Mouse (Mus musculus): ENCODE results near the gene Cabp2.

Cabp2 gene

DNA sequence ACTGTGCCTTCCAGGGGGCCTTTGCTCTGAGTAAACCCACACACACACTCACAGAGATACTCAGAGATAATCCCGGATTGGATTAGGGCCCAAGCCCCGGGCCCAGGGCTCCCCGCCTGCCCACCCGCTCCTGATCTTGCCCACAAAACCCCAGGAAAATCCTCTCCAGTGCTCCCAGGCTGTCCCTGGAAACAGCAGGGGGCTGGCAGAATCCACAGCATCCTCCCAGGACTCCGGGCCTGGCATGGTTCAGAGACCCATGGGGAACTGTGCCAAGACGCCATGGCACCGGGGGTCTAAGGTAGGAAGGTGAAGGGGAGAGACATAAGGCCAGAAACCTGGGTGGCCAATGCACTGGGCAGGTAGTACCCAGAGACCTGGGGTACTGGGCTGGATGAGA lies 1.9 kb downstream of the Cabp2 start:
- peak; percentile 69 for DNase-seq

DNA sequence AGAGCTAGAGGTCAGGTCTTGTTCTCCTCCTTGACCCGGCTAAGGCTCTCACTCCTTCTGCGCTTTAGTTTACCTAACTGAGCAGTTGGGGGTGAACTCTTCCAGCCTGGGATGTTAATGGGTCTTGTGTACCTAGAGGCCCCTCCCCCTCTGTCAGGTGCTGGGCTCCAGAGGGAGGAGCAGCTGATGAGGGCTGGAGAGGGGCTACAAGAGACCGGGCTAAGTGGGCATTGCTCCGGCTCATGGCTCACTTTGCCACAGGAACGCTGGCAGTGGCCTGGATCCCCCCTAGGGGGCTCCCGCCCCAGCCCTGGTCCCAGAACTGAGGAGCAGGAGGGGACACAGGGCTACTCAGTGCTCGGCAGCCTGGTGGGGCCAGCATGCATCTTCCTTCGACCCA lies 2.4 kb downstream of the Cabp2 start:
- DNase-seq: no peak

DNA sequence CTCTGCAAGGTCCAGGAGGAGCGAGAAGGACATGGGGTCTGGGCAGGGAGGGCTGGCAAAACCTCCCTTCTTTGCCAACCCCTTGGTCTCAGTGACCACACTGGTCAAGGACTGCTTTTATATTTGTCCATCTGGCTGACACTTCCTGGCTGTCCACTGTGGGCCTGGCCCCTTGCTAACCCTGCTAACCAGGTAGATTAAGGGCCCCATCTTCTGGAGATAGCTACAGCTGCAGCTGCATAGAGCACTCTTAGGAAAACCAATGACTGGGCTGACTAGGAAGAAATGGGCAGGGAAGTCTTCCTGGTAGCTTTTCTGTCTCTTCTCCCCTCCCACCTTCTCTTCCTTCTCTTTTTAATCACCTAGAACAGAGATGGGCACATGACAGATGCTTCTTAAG lies 3.6 kb downstream of the Cabp2 start:
- DNase-seq: peak; percentile 58

DNA sequence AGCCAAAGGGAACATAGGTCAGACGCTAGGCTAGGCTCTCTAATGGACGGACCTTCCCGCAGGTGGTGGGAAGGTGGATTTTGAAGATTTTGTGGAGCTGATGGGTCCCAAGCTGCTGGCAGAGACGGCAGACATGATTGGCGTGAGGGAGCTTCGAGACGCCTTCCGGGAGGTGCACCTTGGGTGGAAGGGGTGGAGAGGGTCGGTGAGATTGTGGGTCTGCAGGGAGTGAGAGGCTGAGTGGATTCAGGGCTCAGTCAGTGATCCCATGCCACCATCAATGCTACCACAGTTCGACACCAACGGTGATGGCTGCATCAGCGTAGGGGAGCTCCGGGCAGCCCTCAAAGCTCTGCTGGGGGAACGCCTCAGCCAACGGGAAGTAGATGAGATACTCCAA lies 4.8 kb downstream of the Cabp2 start:
- peak; percentile 24 for DNase-seq

DNA sequence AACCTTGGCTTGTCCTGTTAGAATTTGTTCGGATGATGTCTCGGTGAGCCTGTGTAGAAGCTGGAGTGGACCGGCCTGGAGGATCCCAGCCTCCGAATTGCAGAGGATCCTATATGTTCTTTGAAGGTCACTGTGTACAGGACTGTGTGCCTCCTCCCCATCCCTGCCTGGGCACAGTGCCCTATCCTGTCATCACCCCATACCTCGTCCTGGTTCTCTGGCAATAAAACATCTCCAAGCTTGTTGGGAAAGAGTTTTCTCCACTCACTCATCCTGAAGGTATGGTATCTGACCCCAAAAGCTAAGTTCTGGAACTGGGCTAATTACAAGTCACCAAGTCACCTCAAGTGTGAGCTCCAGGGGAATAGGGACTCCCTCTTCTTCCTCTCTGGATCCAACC lies 5.7 kb downstream of the Cabp2 start:
- DNase-seq: peak; percentile 9

DNA sequence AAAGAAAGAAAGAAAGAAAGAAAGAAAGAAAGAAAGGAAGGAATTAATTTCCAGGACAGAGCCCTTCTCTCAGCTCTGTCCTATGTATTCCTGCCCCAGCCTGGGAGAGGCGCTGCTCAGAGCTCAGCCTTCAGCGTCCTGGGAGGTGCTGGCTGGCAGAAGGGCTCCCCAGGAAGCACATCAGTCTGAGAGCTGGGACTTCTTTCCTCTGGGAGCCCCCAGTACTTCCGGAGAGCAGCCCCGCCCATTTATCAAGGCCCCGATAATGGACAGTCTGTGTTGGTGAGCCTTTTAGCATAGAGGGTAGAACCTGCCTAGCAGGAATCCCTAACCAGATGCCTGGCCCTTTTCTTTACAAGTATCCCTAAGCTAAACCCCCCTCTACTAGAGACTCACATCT lies 6.8 kb downstream of the Cabp2 start:
- no peak for DNase-seq

DNA sequence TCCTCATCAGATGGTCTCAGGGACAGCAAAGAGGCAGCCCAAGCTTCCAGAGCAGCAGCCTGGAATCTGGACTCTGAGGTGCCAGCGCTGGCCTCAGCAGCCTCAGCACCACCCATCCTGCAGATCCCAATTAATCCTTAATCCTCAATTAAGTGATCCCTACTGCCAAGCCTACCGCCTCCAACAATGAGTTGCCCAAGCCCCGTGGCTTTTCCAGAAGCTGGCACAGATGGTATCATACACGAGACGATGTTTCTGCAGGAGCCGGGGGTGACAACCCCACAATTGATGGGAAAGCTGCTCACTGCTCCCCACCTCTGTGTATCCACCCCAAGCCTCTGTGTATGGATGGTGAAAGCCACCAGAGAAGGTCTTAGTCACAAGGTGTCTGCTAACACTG lies 7.8 kb downstream of the Cabp2 start:
- DNase-seq: peak; percentile 16

DNA sequence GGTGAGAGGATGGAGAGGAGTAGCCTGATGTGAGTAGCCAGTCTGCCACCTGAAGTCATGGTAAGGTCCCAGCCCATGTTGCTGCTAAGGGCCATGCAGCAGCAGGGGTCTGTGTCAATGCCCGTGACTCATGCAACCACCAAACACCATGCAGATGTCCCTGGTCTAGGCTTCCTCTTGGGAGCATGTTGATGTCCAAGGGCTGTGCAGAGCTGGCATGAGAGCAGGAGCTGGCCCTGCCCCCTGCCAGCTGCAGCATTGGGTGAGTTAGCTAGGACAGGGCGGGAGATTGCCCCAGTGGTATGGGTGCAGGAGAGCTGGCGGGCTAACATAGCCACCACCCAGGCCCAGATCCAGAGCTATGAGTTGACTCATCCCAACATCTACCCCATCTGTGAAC lies 9.1 kb downstream of the Cabp2 start:
- DNase-seq: peak; percentile 13

DNA sequence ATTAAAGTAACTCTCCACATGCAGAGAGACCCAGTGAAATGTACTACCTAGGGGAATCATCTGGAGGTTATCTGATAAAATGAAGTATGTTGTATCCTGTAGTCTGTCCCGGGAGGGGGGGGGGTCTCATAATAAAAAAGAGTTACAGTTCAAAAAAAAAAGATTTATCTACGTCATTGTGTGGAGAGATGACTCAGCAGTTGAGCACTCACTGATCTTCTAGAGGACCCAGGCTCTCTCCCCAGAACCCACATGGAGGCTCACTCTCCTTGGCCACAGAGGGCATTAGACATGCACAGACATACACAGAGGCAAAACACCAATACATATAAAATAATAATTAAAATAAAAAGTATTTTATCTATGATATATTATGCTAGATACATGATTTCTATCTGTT lies 10.0 kb downstream of the Cabp2 start:
- no peak for DNase-seq

DNA sequence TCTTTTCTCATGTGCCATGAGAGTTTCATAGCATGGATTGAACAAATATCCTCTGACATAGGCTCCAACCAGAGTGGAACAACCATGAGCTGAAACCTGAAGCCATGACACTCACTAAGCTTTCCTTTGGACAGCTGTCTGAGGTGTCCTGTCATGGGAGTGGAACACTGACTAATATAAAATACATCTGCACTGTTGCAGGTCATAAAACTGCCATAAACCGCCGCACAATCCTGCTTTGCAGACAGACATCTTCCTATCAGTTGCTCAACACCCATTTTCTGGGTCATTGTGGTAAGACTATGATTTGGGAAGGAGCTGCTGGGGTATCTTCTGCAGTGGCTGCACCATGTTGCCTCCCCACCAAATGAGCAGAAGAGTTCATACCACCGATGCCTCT lies 11.4 kb downstream of the Cabp2 start:
- DNase-seq: no peak

DNA sequence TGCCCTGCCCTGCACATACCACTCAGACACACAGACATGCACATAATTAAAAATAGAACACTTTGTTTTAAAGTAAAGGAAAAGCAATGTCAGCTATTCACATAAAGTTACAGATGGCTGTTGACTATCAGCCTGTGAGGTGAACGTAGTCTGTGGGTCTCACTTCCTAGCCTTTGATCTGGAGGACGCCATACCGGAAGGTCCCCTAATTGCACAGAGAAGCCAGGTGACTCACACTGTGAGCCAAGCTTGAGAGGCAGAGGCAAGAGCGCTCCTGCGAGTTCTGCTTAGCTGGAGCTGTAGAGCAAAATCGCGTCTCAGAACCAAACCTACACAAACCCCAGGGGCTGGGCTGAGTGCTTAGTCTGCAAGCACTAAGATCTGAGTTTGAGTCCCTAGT lies 12.4 kb downstream of the Cabp2 start:
- DNase-seq: no peak

DNA sequence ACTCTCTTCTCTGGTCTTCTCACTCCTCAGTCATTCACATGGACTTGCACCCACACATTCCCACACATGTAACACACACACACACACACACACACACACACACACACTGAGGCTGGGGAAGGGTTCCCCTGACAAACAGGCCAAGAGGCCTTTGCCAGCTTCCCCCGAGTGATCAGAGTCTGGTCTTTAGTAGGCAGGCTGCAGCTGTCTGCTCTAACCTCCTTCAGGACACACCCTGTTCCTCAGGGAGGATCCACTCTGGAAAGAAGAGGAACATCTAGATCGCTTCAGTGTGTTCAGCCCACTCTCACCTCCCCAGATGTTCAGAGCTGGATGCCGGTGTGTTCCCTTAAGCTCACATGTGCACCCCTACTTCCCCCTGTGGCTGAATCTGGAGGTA lies 13.0 kb downstream of the Cabp2 start:
- DNase-seq: no peak

DNA sequence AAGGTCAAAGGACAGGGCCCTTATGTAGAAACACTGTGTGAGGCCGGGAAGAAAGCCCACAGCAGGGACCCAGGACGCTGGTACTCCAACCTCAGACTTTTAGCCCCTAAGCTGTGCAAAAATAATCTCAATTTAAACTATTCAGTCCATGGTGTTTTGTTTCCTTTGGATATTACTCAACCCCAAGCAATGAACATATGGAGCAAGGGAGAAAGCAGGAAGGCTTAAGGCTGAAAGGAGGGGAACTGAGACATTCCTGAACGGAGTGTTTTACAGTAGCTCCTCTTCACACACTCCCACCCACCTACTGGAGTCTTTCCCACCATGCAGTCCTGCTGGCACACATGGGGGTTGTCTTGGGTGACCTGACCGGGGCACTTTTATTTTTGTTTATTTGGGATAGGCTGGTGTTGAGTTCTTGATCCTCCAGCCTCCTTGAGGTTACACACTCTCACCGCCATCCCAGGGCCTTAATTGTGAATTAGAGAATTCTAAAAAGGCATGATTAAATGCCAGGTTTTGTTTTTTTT lies 13.5 kb downstream of the Cabp2 start:
- peak; percentile 51 for DNase-seq

DNA sequence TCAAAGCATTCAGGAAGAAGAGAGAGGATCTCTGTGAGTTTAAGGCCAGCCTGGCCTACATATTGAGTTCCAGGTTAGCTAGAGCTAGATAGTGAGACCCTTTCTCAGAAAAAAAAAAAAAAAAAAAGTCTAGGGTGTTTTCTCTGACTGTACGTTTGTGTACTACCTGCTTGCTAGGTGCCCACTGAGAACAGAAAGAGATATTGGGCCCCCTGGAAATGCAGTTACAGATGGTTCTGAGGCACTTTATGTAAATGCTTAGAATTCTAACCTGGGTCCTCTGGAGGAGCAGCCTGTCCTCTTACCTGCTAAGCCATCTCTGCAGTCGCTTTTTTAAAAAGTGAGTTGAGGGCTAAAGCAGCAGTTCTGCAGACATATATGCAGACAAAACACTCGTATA lies 14.4 kb downstream of the Cabp2 start:
- DNase-seq: no peak

DNA sequence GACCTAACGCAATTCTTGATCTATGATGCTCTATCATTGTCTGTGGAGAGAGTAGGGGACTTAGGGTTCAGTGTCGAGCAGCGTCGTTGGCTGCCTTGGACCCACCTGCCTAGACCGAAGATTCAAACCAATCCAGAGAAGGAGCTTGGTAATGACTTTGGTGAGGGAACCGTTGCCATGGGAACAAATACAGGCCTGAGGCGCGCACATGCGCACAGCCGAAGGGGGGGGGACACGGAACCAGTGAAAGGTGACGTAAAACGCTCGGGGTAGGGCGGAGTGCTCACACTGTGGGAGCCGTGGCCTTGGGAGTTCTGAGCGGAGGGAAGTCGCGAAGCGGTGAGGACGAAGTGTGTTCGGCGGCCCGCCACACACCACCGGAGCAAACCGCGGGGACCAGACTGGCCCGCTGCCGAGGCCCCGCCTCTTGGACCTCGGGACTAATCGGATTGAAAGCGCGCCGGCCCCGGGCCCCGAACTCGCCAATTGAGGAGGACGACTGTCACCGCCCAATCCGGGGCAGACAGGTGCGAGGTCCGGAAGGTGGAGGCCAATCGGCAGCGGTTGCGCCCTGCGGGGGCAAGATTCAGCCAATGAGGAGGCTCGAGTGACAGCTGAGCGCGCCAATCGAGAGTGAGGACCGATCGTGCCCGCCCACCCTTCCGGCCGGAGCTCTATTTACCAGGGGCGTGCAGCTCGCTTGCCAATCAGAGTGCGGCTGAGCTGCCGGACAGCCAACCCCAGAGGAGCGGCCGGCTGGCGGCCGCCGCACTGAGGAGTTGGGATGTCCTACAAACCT lies 15.5 kb downstream of the Cabp2 start, which contains the start of gene Cdk2ap2:
Gene Cdk2ap2, plus strand, starts transcription at position 541 of the 799 bp plus-strand sequence.
- DNase-seq: peak; percentile 100

DNA sequence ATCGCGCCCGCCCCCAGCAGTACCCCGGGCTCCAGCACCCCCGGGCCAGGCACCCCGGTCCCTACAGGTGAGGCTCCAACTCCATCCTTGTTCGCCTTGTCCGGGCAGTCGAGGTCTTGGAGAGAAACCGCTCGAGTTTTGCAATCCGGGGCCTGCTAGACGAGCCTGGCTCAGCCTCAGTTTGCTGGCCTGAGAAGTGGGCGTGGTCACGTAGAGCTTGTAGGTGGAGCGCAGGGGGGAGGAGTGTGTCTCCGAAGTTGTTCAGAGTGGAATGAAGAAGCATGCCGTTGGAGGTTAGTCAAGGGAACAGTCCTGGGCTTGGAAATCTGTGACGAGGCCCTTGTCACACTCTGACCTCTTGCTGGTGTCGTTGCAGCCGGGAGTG lies 16.1 kb downstream of the Cabp2 start:
- no peak for DNase-seq

DNA sequence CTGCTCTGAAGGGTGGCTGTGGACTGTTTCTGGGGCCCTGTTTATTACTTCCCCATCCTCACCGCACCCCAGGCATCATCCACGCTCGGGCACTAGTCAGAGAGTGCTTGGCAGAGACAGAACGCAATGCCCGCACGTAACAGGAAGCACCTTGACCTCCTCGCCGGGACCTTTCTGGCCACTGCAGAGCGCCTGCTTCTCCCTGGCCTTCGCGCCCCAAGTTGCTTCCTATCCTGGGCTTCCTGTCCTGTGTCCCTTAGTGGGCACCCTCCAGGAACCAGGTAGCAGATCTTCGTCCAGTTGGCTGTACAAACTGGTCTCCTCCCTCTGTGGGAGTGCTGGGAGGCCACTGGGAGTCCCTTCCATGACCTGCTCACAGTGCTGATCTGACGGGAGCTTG lies 17.0 kb downstream of the Cabp2 start:
- DNase-seq: peak; percentile 67

DNA sequence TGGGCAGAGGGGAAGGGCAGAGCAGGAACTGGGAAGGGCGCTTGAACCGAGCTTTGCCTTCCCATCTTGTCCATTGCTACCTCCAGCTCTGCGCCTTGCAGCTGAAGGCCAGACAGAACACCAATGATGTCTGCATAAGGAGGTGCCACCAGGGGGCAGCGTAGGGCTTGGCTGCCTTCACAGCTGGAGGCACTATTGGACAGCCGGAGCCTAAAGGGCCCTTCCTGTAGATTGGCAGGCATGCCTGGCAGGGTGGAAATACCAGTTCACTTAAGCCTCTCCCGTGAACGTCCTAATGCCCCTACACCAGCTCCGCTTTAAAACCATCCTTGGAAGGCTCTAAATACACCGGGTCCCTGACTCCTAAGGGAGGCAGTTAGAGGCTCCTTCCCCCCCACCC lies 17.7 kb downstream of the Cabp2 start:
- DNase-seq: peak; percentile 94

DNA sequence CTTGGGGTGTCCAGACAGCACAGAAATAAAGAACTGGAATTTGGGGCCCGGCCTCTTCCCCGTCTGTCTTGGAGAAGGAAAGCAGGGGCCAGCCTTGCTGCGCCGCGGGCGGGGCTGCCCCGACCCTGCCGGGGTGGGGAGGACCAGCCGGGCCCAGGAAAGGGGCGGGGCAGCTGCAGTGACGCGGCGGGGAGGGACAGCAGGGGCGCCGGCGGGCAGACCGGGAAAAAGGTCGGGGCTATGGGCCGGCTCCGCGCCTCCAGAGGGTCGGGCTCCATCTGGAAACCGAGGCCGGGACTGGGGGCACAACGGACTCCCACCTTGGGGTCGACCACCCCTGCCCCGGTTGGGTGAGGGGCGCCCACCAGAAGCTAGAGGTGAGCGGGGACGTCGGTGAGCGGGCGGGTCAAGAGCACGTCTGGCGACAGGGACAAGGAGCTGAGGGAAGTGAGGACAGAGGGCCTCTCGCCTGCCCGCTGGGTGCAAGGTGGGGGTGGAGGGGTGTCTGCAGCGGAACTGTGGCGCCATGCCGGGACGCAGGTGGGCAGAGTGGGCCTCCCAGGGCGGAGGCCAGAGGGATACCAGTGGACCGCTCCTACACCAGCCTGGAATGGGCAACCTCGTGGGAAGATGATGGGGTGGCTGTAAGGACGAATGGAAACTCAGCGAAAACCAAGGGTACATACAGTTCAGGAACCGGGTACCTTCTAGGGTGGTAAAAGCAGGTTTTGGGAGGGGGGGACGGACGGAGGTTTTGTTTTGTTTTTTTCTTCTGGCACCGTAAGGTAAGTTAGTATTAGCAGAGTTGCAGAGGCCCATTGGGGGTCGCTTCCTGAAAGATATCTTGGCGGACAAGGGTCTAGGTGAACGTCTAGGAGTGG lies 18.7 kb downstream of the Cabp2 start, which contains the start of gene Pitpnm1:
Gene Pitpnm1, plus strand, starts transcription at position 162 of the 881 bp plus-strand sequence.
- DNase-seq: peak; percentile 84

DNA sequence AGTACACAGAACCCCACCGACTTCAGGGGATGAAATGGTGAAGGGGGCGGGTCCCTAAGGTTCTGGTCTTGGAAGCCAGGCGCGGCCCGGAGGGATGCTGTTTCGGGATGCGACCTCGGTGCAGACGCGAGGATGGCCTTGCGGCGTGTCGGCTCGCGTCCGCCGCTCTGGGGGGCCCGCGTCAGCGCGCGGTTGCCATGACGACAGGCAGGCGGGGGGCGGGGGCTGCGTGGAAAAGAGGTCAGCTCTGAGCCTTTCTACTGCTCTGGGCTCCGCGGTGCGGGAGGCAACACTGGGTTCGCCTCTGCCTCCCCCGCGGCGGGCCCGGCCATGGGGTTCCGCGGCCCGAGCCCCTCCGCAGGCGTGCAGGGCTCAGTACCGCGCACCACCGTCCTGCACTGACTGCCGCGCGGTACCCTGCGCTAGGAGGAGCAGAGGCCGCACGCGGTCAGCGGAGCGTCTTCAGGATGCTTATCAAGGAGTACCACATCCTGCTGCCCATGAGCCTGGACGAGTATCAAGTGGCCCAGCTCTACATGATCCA lies 19.4 kb downstream of the Cabp2 start:
- peak; percentile 88 for DNase-seq

DNA sequence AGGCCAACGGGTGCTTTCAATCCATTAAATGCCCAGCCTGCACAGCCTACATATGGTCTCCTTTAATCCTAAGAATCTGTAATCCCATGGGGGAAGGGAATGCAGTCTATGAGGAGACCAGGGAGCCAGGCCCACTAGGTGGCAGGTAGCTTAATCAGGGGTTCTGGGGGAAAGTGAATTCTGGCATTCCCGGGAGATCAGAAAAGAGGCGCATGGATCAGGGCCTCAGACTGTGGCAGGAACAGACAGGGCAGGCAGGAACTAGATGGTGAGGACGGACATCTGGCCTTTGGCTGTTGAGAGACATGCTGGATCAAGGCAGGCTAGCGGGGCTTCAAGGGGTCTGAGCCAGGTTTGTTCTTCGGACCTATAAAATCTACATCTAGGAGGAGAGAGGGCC lies 20.1 kb downstream of the Cabp2 start:
- DNase-seq: no peak

DNA sequence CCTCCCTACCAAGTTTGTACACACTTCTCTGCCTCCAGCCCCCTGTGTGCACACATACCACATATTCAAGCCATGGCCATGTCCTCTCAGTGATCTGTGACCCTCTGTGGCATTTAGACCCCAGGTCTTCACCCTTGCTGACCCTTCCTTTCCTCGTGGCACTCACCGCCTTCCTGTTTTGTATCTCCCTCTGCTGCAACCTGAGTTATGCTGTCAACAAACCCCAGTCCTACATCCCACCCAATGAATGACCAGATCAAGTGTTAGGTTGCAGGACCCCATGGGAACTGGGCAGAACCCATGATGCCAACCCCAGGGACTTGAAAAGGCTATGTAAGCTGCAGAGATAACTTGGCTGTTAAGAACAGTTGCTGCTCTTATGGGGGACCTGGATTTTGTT lies 20.7 kb downstream of the Cabp2 start:
- DNase-seq: peak; percentile 58

DNA sequence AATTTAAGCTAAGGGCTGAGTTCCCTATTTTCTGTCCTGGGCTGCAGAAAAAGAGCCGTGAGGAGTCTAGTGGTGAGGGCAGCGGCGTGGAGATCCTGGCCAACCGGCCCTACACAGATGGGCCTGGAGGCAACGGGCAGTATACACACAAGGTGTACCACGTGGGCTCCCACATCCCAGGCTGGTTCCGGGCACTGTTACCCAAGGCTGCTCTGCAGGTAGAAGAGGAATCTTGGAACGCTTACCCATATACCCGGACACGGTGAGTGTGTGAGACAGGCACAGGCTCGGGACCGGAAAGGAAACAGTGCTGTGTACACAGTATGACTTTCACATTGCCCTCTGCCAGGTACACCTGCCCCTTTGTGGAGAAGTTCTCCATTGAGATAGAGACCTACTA lies 21.2 kb downstream of the Cabp2 start:
- peak; percentile 86 for DNase-seq

DNA sequence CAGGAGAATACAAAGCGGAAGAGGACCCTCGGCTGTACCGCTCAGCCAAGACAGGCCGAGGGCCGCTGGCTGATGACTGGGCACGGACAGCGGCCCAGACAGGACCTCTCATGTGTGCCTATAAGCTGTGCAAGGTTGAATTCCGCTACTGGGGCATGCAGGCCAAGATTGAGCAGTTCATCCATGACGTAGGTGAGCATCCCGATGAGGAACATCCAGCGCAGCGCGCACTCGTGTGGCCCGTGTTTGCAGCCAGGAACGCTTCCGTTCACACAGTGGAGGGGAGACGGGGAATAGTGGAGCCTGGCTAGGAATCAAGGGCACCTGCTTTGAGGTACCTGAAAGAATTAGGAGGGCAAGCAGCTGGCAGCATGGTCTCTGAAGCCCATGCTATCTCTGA lies 21.9 kb downstream of the Cabp2 start:
- DNase-seq: peak; percentile 60

All from cerebellum, adult 9-11 months (tissue).